Mouse (Mus musculus): ENCODE data around the gene Coro1b.

DNA sequence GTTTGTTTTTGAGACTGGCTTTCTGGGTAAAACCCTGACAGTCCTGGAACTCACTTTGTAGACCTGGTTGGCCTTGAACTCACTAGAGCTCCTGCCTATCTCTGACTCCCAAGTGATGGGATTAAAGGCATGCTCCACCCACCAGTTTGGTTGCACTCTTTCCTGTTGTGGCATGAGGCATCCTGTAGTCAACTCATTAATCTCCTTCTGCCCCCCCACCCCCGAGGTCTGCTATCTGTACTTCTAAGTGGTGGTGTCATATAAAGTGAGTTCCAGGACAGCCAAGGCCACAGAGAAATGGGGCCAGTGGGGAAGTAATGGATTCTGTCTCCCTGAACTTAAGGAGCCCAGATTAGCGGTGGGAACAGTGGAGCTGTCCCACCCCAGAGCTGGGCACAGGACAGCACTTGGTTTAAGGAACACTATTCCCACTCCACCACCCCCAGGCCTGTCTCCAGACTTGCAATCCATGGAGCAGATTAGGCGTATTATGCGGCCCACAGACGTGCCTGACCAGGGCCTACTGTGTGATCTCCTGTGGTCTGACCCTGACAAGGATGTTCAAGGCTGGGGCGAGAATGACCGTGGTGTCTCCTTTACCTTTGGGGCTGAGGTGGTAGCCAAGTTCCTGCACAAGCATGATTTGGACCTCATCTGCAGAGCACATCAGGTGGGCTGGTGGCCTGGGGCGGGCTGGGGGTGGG, 45.8 kb downstream of the Coro1b start:
- TF ChIP-seq CTCF (IDR thresholded peaks at IDR 0.05): no peak
- no peak for TF ChIP-seq EP300 (IDR thresholded peaks at IDR 0.05; ENCODE audit: insufficient read depth, low read depth, low read length)

All from heart, adult 2 months (tissue).